Mouse (Mus musculus) frontal cortex, adult (tissue): ENCODE measurements at regions not wholly inside any gene's neighbourhood (a gene's known extent, or its start where the extent isn't known, plus 50 kb on each side); places are given as distances from the start of the nearest gene placed in this dataset.
A peak's percentile ranks its signal among the peaks of the same experiment; 100 is the strongest.
"Not testable (repeated sequence)": the region's sequence is repeated elsewhere in the genome, so short reads cannot be mapped to it uniquely, and the experiment has no call there.

ENCODE experiments used
- ATAC-seq: cut with Nextera tagmentation; 2 replicates; pipeline ENCODE4 v1.9.2; 2017; ENCODE audit warnings: mild to moderate bottlenecking, moderate library complexity, mixed read lengths; ENCODE audit not compliant: low TSS enrichment

- ATAC-seq: no peak; the same call in 1 of the 2 replicates
Observed at GRCm38 (mm10) chr1:105463819-105464614, 107.5 kb upstream of the Rnf152 start.

- no peak for ATAC-seq
Observed at GRCm38 (mm10) chr1:105462695-105463094, 106.2 kb upstream of the Rnf152 start.

GRCm38 (mm10) chr1:105455783-105456182 is 99.3 kb upstream of the Rnf152 start:
- not testable (repeated sequence) for ATAC-seq

GRCm38 (mm10) chr1:105454687-105455086 is 98.2 kb upstream of the Rnf152 start:
- ATAC-seq: no peak

- ATAC-seq: peak; percentile 64; the same call in 1 of the 2 replicates
Observed at GRCm38 (mm10) chr1:105446212-105446611, 89.7 kb upstream of the Rnf152 start.

GRCm38 (mm10) chr1:105443546-105443945 is 87.0 kb upstream of the Rnf152 start:
- ATAC-seq: no peak

GRCm38 (mm10) chr1:105440296-105440695 is 83.8 kb upstream of the Rnf152 start:
- ATAC-seq: no peak

GRCm38 (mm10) chr1:105434631-105435403 is 78.3 kb upstream of the Rnf152 start:
- peak; percentile 72 for ATAC-seq

- peak; percentile 82 for ATAC-seq
Observed at GRCm38 (mm10) chr1:105433949-105434348, 77.4 kb upstream of the Rnf152 start.

GRCm38 (mm10) chr1:105431803-105432202 is 75.3 kb upstream of the Rnf152 start:
- ATAC-seq: no peak

- ATAC-seq: no peak
Observed at GRCm38 (mm10) chr1:105430712-105431111, 74.2 kb upstream of the Rnf152 start.

GRCm38 (mm10) chr1:105428165-105428564 is 71.7 kb upstream of the Rnf152 start:
- peak; percentile 92 for ATAC-seq

GRCm38 (mm10) chr1:105426086-105426485 is 69.6 kb upstream of the Rnf152 start:
- ATAC-seq: no peak

- no peak for ATAC-seq
Observed at GRCm38 (mm10) chr1:105423380-105423779, 66.9 kb upstream of the Rnf152 start.

- no peak for ATAC-seq
Observed at GRCm38 (mm10) chr1:105422945-105423344, 66.4 kb upstream of the Rnf152 start.

- ATAC-seq: no peak
Observed at GRCm38 (mm10) chr1:105420374-105421046, 64.0 kb upstream of the Rnf152 start.
